Mouse (Mus musculus): Measurements from ENCODE around the gene Gpr137b. TPM values are rescaled to one million over a fixed set of nuclear protein-coding genes. Genes with fewer than 3 reads are reported as not detected.
"Not testable (repeated sequence)": the region's sequence is repeated elsewhere in the genome, so short reads cannot be mapped to it uniquely, and the experiment has no call there.

Gpr137b gene
- polyA plus RNA-seq, 1 experiment from 2014 or later, result 20.6 TPM

DNA sequence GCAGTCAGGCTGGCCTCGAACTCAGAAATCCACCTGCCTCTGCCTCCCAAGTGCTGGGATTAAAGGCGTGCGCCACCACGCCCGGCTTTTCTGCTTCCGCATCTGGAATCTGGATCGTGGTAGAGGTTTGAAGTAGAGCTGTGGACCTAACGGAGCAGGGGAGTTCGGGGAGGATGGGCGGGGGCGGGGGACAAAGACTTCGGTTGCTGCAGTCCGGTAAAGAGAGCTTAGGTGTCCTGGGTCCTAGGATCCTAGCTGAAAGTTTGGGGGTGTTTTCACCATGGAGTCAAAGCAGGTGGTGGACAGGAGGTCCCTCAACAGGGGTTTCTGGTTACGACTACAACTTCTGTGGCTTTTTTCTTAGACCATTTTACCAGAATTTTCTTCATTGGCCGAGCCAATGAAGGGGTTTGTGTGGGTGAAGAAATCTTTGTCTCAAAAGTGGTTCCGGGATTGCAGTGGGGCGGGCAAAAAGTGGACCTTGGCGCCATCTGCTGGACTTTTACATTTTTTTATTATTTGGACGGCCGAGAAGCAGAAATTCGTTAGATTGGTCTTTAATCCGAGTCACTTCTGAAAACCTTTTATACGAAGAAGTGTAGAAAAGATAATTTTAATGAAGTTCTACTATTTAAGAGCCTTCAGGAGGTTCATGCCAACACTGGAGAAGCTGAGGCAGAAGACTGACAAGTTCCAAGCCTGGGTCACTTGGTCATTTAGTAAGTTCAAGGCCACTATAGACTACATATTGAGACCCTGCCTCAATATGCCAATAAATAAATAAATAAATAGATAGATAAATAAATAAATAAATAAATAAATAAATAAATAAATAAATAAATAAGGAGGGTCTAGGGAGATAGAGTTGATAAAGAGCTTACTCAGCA lies 21.5 kb upstream of the Gpr137b start:
- H3K4me1 ChIP-seq (replicated peaks; ENCODE audit: insufficient read depth, low read length); H3K27ac ChIP-seq; H3K36me3 ChIP-seq (ENCODE audit: insufficient read depth, low read length); H3K27me3 ChIP-seq (ENCODE audit: insufficient read depth, low read length); H3K9me3 ChIP-seq (replicated peaks; ENCODE audit: low read length); H3K9ac ChIP-seq (ENCODE audit: low read depth, low read length); H3K4me3 ChIP-seq (replicated peaks; ENCODE audit: low read depth, low read length): not testable (repeated sequence)
- peak overlapping the region; percentile 23; the same call in 1 of the 2 replicates for H3K4me2 ChIP-seq (ENCODE audit: low read length)
- ATAC-seq (replicated peaks; ENCODE audit: low FRiP score, low read depth) (peak; percentile 65), DNase-seq (ENCODE audit: low spot score) (peak; percentile 71)
- TF ChIP-seq CTCF (IDR thresholded peaks at IDR 0.05; ENCODE audit: low read depth), result peak; percentile 68
- 35% methylated on average over 22 of the region's 23 CpGs for WGBS

DNA sequence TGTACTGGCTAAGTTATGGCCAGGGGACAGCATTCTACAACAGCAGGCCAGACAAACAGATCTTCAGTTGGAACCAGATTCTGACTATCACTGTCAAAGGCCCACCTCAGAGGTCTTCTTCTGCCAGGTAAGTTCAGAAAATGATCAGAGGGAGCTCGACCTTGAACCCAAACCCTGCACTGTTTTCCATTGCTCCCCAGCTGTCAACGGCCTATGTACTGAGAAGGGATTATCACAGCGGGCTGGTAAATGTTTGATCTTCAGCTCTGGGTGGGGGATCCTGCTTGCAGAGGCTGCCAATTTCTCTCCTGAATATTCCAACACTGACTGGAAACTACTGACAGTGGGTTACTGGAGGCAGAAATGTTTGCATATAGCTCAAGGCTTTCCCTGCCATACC lies 20.4 kb upstream of the Gpr137b start:
- Histone ChIP-seq H3K9me3 (replicated peaks; ENCODE audit: low read length) (no peaks in the 10 kb centered on the region), H3K4me1 (replicated peaks; ENCODE audit: insufficient read depth, low read length) (no peaks in the 10 kb centered on the region), H3K27me3 (ENCODE audit: insufficient read depth, low read length) (no peaks in the 10 kb centered on the region), H3K4me3 (replicated peaks; ENCODE audit: low read depth, low read length) (no peak overlapping the region), H3K9ac (ENCODE audit: low read depth, low read length) (no peak overlapping the region), H3K36me3 (ENCODE audit: insufficient read depth, low read length) (no peaks in the 10 kb centered on the region), H3K4me2 (ENCODE audit: low read length) (no peak overlapping the region), H3K27ac (no peak overlapping the region)
- no peak for DNase-seq (ENCODE audit: low spot score)
- 75% methylated on average over 3 of the region's 3 CpGs for WGBS
- TF ChIP-seq CTCF (IDR thresholded peaks at IDR 0.05; ENCODE audit: low read depth), result no peak
- ATAC-seq (replicated peaks; ENCODE audit: low FRiP score, low read depth), result no peak; the same call in 1 of the 2 replicates

DNA sequence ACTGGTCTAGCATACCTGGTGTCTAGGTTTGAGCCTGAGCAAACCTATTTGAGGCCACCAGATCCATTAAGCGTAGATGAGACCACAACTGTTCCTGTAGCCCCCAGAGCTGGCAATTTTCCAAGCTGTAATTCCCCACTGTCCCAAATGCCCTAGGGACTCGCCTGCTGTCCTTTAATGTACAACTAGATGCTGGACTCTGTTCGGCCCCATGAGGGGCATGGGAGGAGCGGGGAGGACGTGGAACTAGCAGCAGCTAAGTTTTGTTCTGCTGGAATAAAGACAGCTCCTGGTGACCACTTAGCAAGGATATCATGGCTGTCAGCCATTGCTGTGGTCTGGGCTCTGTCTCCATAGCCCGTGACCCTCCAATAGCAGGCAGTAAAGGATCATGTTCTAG lies 11.7 kb upstream of the Gpr137b start:
- not testable (repeated sequence) for H3K27me3 ChIP-seq (ENCODE audit: insufficient read depth, low read length); H3K4me3 ChIP-seq (replicated peaks; ENCODE audit: low read depth, low read length); H3K36me3 ChIP-seq (ENCODE audit: insufficient read depth, low read length); H3K4me1 ChIP-seq (replicated peaks; ENCODE audit: insufficient read depth, low read length); DNase-seq (ENCODE audit: low spot score); H3K4me2 ChIP-seq (ENCODE audit: low read length); H3K27ac ChIP-seq; H3K9me3 ChIP-seq (replicated peaks; ENCODE audit: low read length); H3K9ac ChIP-seq (ENCODE audit: low read depth, low read length)
- ATAC-seq (replicated peaks; ENCODE audit: low FRiP score, low read depth), result peak; percentile 84
- no CpG with 5 or more reads among the region's 6 CpGs for WGBS

DNA sequence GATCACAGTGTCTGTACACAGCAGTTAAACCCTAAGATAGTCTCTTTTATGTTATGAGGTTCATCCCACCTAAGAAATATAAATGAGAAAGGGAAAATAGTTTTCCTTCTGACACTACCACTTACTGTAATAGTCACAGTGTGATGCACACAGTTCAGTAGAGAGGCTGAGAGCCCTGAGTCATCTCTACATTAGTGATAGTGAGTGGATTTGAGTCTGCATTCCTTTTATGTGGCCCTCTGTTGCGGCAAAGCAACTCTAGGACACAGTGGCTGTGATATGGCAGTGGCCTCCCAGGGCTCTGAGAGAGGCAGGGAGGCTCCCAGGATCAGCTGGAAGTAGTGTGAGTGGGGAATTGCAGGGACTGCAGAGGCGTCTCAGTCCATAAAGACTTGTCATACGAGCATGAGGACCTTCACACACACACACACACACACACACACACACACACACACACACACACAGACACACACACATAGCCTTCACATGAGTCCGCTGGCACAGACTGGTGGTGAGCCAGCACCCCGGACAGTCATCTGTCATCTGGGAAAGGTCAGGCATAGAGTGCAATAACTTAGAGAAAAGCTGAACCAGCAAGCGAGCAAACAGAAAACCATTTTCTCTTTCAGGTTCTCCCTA lies 10.8 kb upstream of the Gpr137b start:
- H3K4me1 ChIP-seq (replicated peaks; ENCODE audit: insufficient read depth, low read length); H3K27me3 ChIP-seq (ENCODE audit: insufficient read depth, low read length); H3K36me3 ChIP-seq (ENCODE audit: insufficient read depth, low read length); H3K4me3 ChIP-seq (replicated peaks; ENCODE audit: low read depth, low read length); H3K9ac ChIP-seq (ENCODE audit: low read depth, low read length); DNase-seq (ENCODE audit: low spot score); H3K4me2 ChIP-seq (ENCODE audit: low read length); H3K9me3 ChIP-seq (replicated peaks; ENCODE audit: low read length): not testable (repeated sequence)
- 77% methylated on average over 4 of the region's 6 CpGs for WGBS
- ATAC-seq (replicated peaks; ENCODE audit: low FRiP score, low read depth), result peak; percentile 40; the same call in 1 of the 2 replicates
- peak overlapping the region; percentile 8; the same call in 1 of the 2 replicates for H3K27ac ChIP-seq

DNA sequence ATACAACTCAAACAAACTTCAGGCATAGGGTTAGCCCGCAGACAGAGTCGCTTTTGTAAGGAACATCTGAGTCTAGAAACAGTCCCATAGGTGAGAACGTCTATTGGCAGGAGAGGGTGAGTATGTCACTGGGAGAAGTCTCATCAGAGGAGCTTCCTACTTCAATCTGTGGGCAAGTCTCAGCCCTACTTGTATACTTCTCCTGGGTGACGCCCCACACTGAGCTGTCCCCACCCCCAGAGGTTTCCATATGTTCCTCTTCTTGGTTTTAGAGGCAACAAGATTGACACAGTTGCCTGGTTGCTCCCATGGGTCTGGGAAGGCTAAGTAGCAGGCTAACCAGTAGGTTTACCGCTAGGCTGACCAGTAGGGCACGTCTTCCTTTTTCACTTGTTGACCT lies 10.0 kb upstream of the Gpr137b start:
- H3K4me1 ChIP-seq (replicated peaks; ENCODE audit: insufficient read depth, low read length); H3K4me3 ChIP-seq (replicated peaks; ENCODE audit: low read depth, low read length); DNase-seq (ENCODE audit: low spot score); H3K9me3 ChIP-seq (replicated peaks; ENCODE audit: low read length); H3K27me3 ChIP-seq (ENCODE audit: insufficient read depth, low read length); H3K4me2 ChIP-seq (ENCODE audit: low read length); H3K9ac ChIP-seq (ENCODE audit: low read depth, low read length); H3K36me3 ChIP-seq (ENCODE audit: insufficient read depth, low read length); H3K27ac ChIP-seq; ATAC-seq (replicated peaks; ENCODE audit: low FRiP score, low read depth): not testable (repeated sequence)
- WGBS, result 64% methylated on average over 4 of the region's 6 CpGs

DNA sequence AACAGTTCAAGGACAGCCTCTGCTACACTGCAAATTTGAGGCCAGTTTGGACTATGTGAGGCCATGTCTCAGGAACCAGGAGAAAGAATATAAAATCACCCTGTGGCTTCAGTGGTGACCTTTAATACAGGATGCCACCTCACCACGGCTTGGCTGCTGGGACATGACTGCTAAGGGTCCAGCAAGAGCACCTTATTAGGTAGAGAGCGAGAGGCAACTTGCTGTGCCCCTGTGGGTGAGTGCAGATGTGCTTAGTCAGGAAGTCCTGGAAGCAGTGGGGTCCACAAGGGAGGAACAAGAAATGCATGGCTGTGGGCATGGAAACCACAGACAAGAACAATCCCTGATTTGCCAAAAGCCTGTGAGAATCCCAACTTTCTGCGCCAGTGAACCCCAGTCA lies 9.6 kb upstream of the Gpr137b start:
- H3K9ac ChIP-seq (ENCODE audit: low read depth, low read length); ATAC-seq (replicated peaks; ENCODE audit: low FRiP score, low read depth); H3K27me3 ChIP-seq (ENCODE audit: insufficient read depth, low read length); H3K4me2 ChIP-seq (ENCODE audit: low read length); H3K9me3 ChIP-seq (replicated peaks; ENCODE audit: low read length); H3K27ac ChIP-seq; H3K36me3 ChIP-seq (ENCODE audit: insufficient read depth, low read length); DNase-seq (ENCODE audit: low spot score); H3K4me1 ChIP-seq (replicated peaks; ENCODE audit: insufficient read depth, low read length); H3K4me3 ChIP-seq (replicated peaks; ENCODE audit: low read depth, low read length): not testable (repeated sequence)
- 83% methylated on average over 2 of the region's 3 CpGs for WGBS

DNA sequence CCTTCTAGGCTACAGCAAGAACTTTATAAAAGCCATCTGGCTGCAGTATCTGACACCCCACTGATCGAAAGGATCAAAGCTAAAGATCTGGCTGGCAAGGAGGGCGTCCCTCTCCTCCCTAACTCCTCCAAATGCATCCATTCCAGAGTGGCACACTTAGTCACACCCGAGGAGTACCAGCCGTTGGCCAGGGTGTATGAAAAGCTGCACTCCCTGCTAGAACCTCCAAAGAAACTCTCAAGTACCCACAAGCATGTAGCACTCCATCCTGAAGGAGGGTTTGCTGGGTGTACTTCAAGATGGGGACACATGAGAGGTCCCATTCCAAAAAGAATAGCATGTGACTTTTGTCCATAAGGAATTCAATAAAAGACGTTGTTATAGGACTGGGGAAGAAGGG lies 9.0 kb upstream of the Gpr137b start:
- not testable (repeated sequence) for DNase-seq (ENCODE audit: low spot score); ATAC-seq (replicated peaks; ENCODE audit: low FRiP score, low read depth); H3K9me3 ChIP-seq (replicated peaks; ENCODE audit: low read length); H3K27ac ChIP-seq; H3K27me3 ChIP-seq (ENCODE audit: insufficient read depth, low read length); H3K9ac ChIP-seq (ENCODE audit: low read depth, low read length); H3K36me3 ChIP-seq (ENCODE audit: insufficient read depth, low read length); H3K4me1 ChIP-seq (replicated peaks; ENCODE audit: insufficient read depth, low read length); H3K4me3 ChIP-seq (replicated peaks; ENCODE audit: low read depth, low read length); H3K4me2 ChIP-seq (ENCODE audit: low read length)
- WGBS, result 66% methylated on average over 5 of the region's 5 CpGs

DNA sequence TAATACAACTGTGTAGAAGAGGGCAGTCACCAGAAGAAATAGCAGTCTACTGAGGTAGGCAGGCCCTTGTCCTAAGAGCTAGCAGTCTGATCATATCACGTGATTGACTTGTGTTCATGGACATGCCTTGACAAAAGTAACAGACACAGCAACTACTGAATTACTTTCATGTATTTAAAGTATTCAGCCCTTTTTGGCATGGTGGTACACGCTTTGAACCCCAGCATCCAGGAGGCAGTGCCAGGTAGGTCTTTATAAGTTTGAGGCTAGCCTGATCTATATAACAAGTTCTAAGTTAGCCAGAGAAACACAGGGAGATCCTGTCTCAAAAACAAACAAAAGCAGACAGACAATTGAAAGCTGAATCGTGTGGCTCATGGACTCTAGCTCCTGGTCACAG lies 7.0 kb upstream of the Gpr137b start:
- not testable (repeated sequence) for H3K9ac ChIP-seq (ENCODE audit: low read depth, low read length); H3K4me2 ChIP-seq (ENCODE audit: low read length); H3K27me3 ChIP-seq (ENCODE audit: insufficient read depth, low read length); ATAC-seq (replicated peaks; ENCODE audit: low FRiP score, low read depth); H3K4me1 ChIP-seq (replicated peaks; ENCODE audit: insufficient read depth, low read length); H3K27ac ChIP-seq; H3K9me3 ChIP-seq (replicated peaks; ENCODE audit: low read length); DNase-seq (ENCODE audit: low spot score); H3K36me3 ChIP-seq (ENCODE audit: insufficient read depth, low read length); H3K4me3 ChIP-seq (replicated peaks; ENCODE audit: low read depth, low read length)
- WGBS, result 73% methylated on average over 3 of the region's 3 CpGs

DNA sequence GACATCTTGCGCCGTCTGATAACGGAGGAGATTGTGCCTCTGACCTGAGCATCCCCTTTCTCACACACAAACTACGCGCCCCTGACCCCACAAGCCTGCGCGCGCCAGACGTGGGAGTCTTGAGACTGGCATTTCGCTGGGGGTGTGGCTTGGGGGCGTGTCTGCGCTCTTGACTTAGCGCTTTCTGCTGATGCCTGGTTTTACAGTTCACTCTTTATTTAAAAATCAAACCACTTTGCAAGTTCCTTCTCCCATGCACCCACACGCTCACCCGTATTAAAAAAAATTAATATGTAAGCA lies 232 bp upstream of the Gpr137b start:
- H3K27ac ChIP-seq; H3K9me3 ChIP-seq (replicated peaks; ENCODE audit: low read length); H3K4me1 ChIP-seq (replicated peaks; ENCODE audit: insufficient read depth, low read length); H3K9ac ChIP-seq (ENCODE audit: low read depth, low read length); H3K27me3 ChIP-seq (ENCODE audit: insufficient read depth, low read length); H3K36me3 ChIP-seq (ENCODE audit: insufficient read depth, low read length): not testable (repeated sequence)
- ATAC-seq (replicated peaks; ENCODE audit: low FRiP score, low read depth) (peak; percentile 71), DNase-seq (ENCODE audit: low spot score) (peak; percentile 36)
- peak overlapping the region; percentile 54 for H3K4me2 ChIP-seq (ENCODE audit: low read length)
- H3K4me3 ChIP-seq (replicated peaks; ENCODE audit: low read depth, low read length), result peak overlapping the region; percentile 22; the same call in 1 of the 2 replicates
- under 1% methylated on average over 12 of the region's 15 CpGs for WGBS

Data from kidney, postnatal 0 days (tissue).